22 mouse cellular contexts compared by ENCODE assay signal in genomic region chr9:61143101-61143500, GRCm38 (mm10).
A peak's percentile ranks its signal among the peaks of the same experiment; 100 is the strongest.
DNase-seq lines count a peak whose midpoint lies in the region.
"Had no signal": no experiment of that assay in that cellular context is flagged by ENCODE, and none has a peak within 500 bp of the region (broad histone marks: within the 10 kb centered on the region; RNA-seq: fewer than 3 reads in every experiment).

No protein-coding gene starts in this region.

- peak; percentile 32 to 42 for DNase-seq in frontal cortex, postnatal 36 days (ENCODE audit: low spot score in 2 of 2)
- no peak for DNase-seq in frontal cortex, postnatal 14 days (ENCODE audit: low spot score in 2 of 2)
- DNase-seq in left cerebral cortex, adult 18-20 months (ENCODE audit: low spot score in 2 of 2) = peak; percentile 24 to 58
- no peak for DNase-seq in left cerebral cortex, postnatal 10 days (ENCODE audit: extremely low spot score in 1 of 2, low spot score in 2 of 2)
- DNase-seq in brain, adult 2 months (ENCODE audit: low read depth, low spot score) = peak; percentile 74
- DNase-seq in right cerebral cortex, postnatal 36 days (ENCODE audit: low spot score in 2 of 2) = peak; percentile 31 to 33
- DNase-seq in heart, postnatal 36 days = no peak
- DNase-seq: adrenal gland, postnatal 10 days; cerebellum, adult 11 months; cerebellum, adult 9-10 months; embryo, embryonic 11 days; gastrocnemius, postnatal 25 days; heart, adult 11 months; kidney, adult 8-10 months; kidney, postnatal 4 days; lung, embryonic 14.5 days; lung, postnatal 14 days; midbrain, embryonic 14.5 days; retina, postnatal 1 day; spleen, adult 18-20 months; thymus, adult 18-20 months; thymus, postnatal 25 days had no signal

- intact Hi-C loops in left cerebral cortex, postnatal 10 days (cut with DNase I) = no loop called here
- intact Hi-C loops in heart, postnatal 36 days (cut with DNase I) = no loop called here

Comparison
In these comparisons a context has a peak if more than half of its experiments do, and no peak if none do; other contexts are left out.
1. DNase-seq: peak in frontal cortex, postnatal 36 days (2 of 2), left cerebral cortex, adult 18-20 months (2 of 2), brain, adult 2 months (single experiment) and right cerebral cortex, postnatal 36 days (2 of 2); none in frontal cortex, postnatal 14 days (0 of 2), left cerebral cortex, postnatal 10 days (0 of 2) and heart, postnatal 36 days (0 of 2).